Mouse (Mus musculus): ENCODE measurements at regions not wholly inside any gene's neighbourhood (a gene's known extent, or its start where the extent isn't known, plus 50 kb on each side); places are given as distances from the start of the nearest gene placed in this dataset.
"Not testable (repeated sequence)": the region's sequence is repeated elsewhere in the genome, so short reads cannot be mapped to it uniquely, and the experiment has no call there.

DNA sequence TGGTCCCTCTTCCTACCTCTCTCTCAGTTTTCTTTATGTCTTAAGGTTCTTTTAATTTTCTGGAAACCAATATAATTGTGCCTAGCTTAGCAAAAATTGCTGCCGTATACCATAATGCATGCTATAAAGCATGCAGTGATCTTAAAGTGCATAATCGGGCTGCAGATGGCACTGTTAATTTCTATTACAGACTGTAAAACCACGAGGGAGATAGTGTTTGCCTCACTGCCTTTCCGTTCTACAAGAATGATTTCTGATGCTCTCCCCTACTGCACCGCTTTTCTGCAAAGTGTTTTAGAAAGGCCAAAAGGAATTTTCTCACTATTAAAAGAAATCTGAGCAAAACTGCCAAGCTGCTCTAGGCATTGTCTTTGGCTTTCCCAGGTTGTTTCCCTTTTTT is 357.6 kb downstream of the Tusc1 start:
- no peak for DNase-seq (ENCODE audit: low spot score in 2 of 2)

DNA sequence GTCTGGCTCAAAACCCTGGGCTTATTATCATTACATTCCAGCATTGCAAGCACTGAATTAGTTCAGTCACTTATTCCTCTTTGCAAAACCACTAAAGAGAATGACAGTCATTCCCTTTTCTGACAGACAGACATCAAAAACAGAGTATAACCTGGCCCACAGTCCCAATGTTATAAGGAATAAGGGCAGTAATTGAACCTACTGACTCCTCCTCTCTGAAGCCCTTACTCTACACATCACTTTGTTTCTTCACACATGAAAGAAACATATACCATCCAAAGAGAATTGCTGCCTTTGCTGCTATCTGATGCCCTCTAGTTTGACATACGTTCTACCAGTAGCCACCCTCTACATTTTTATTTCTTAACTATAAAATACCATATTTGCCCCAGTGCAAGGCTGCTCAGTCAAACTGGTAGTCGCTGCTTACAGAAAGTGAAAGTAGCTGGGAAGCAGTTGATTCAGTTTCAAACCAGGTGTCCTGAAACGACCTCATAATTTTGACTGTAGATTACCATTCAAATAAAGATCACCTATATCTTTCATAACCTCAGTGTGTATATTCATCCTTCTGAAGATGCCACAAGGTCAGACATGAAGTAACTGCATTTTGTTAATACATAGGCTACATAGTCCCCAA is 393.1 kb downstream of the Tusc1 start:
- DNase-seq (ENCODE audit: low spot score in 2 of 2), result no peak

DNA sequence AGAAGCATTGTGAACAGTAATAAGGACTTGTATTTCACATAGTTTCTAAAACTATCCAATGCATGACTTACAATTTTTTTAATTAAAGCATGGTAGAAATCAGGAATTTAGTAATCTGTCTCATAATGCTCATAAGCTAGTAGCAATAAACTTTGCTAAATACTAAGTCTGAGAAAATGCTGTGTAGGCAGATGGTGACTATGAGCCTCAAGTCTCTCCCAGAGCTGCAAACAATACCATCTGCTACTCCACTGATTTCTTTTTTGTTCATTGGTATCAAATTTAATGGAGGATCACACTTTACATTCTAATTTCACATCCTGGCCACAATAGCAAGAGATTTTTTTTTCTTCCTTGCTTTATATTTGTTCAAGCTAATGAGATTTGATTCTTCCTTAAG is 404.0 kb downstream of the Tusc1 start:
- peak in 1 of 2 experiments; percentile 26 for DNase-seq (ENCODE audit: low spot score in 2 of 2)

DNA sequence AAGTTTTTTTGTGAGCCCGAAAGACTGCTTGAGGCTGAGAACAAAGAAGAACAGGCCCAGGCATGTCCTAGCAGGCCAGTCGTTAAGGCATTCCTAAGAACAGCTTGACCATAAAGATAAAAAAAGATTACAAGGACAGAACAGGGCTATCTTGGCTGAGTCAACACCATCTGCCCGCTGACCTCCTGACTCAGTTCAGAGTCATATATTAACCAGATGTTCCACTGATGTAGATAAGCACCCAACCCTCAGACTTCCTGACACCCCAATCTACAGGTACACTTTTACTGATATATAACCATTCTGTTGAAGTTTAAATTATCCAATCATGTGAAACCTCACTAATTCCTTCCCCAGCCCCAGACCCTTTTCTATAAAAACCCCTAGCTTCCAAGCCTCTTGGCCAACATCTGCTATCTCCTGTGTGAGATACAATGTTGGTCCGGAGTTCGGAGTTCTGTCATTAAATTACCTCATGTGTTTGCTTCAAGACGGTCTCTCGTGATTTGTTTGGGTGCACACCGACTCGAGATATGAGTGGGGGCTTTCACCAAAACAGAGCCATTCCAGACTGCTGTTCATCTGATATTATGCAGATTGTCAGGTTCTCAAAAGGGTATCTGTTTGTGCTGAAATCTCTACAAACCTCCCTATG is 413.8 kb downstream of the Tusc1 start:
- no peak for DNase-seq (ENCODE audit: low spot score in 2 of 2)

DNA sequence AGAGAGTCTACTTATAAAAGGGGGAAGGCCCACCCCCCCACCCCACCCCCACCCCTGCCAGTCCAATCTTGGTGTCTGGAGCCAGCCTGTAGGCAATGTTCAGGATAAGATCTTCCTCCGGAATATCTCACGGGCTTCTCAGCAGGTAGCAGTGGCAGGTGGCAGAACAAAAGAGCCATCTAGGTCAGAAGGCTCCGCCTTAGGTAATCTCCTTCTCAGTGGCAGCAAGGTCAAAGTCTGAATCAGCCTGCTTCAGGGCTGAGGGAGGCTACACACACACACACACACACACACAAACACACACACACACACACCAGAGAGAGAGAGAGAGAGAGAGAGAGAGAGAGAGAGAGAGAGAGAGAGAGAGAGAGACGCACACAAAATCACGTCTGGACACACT is 431.8 kb downstream of the Tusc1 start:
- not testable (repeated sequence) for DNase-seq (ENCODE audit: low spot score in 2 of 2)

Measured in layer of hippocampus, adult 18-20 months (tissue).